Mouse (Mus musculus) liver, postnatal 0 days (tissue): ENCODE measurements around the gene Celf2.

Source experiments
- CTCF ChIP-seq: sonication (generic); IDR thresholded peaks from 2 replicates; pipeline ENCODE4 v1.5.1; 2016; ENCODE audit warnings: antibody characterized with exemption, low read depth
- EP300 ChIP-seq: IDR thresholded peaks from 2 replicates; pipeline ENCODE4 v1.6.1; 2016; ENCODE audit warnings: antibody characterized with exemption, low read depth, mild to moderate bottlenecking

DNA sequence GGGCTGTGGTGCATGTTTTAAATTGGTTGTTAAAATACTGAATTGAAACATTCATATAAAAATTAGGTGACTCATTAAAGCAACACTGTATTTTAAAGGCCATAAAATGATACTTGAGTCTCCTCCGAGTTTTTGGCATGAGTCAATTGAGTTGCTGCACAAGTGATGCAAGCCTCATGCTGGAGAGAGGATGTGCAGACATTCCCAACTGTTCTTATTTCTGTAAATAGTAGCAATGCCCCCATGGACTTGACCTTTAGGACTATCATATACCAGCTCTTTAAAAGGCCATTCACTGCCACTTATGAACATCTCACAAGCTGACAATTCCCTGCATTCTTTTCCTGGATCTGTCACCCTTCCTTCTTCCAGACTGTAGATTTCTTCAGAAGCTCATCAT lies 10.1 kb upstream of the Celf2 start:
- TF ChIP-seq CTCF (no peak), EP300 (no peak)
